Mouse (Mus musculus) thymus, postnatal 25 days (tissue): ENCODE measurements around the gene Ubox5.

Experiments
- DNase-seq: peaks from one replicate; pipeline ENCODE4 v3.0.0; 2022

The Ubox5 gene

GRCm38 (mm10) chr2:130575873-130576272 lies 54.0 kb downstream of the Ubox5 start, which contains the start of gene Oxt:
Oxt (plus strand) TSS chr2:130576173.
- DNase-seq, result no peak

- no peak for DNase-seq
These were observed 54.9 kb downstream of the Ubox5 start for GRCm38 (mm10) chr2:130574960-130575359.

GRCm38 (mm10) chr2:130569926-130570325 lies 59.9 kb downstream of the Ubox5 start:
- no peak for DNase-seq

- no peak for DNase-seq
These were observed 60.9 kb downstream of the Ubox5 start for GRCm38 (mm10) chr2:130568921-130569320.

- DNase-seq, result no peak
These were observed 64.9 kb downstream of the Ubox5 start for GRCm38 (mm10) chr2:130564983-130565382.

- DNase-seq, result no peak
These were observed 65.8 kb downstream of the Ubox5 start for GRCm38 (mm10) chr2:130564063-130564462.

GRCm38 (mm10) chr2:130563212-130564055 lies 66.4 kb downstream of the Ubox5 start, which contains the start of gene Mrps26:
Mrps26 (plus strand) TSS chr2:130563742.
- peak; percentile 92 for DNase-seq

GRCm38 (mm10) chr2:130558015-130558414 lies 71.8 kb downstream of the Ubox5 start:
- no peak for DNase-seq

GRCm38 (mm10) chr2:130557462-130557861 lies 72.4 kb downstream of the Ubox5 start:
- no peak for DNase-seq

GRCm38 (mm10) chr2:130556292-130556691 lies 73.5 kb downstream of the Ubox5 start:
- no peak for DNase-seq

- DNase-seq, result peak; percentile 42
These were observed 75.0 kb downstream of the Ubox5 start for GRCm38 (mm10) chr2:130554841-130555240.

GRCm38 (mm10) chr2:130546957-130547356 lies 82.9 kb downstream of the Ubox5 start:
- no peak for DNase-seq

- peak; percentile 78 for DNase-seq
These were observed 89.6 kb downstream of the Ubox5 start for GRCm38 (mm10) chr2:130540266-130540665.
